Mouse (Mus musculus): ENCODE measurements around the gene Hrct1. TPM values are rescaled to one million over a fixed set of nuclear protein-coding genes. Genes with fewer than 3 reads are reported as not detected.

Gene Hrct1
- polyA plus RNA-seq (2014; fragmentation: Nextera tagmentation; extraction: Ambion mirVana): 0.18 and 0.20 TPM in 2 replicates

- H3K9me3 ChIP-seq (replicated peaks; ENCODE audit: control insufficient read depth, low read length): no peaks in the 10 kb centered on the region
- WGBS: 32% methylated on average over 3 of the region's 3 CpGs
- H3K4me1 ChIP-seq (ENCODE audit: control insufficient read depth, insufficient read depth, low read length): no peaks in the 10 kb centered on the region
- no peaks in the 10 kb centered on the region for H3K27me3 ChIP-seq (ENCODE audit: control insufficient read depth, insufficient read depth, low read length)
- no peak within 1 kb of the TSS for H3K4me3 ChIP-seq (ENCODE audit: low read depth, low read length)
- DNase-seq (ENCODE audit: low spot score): no peak
- no peak within 1 kb of the TSS for H3K9ac ChIP-seq (replicated peaks; ENCODE audit: low read length)
- no peaks in the 10 kb centered on the region for H3K36me3 ChIP-seq (replicated peaks; ENCODE audit: control insufficient read depth, insufficient read depth, low read depth, low read length)
- H3K4me2 ChIP-seq (ENCODE audit: low read depth, low read length): no peak within 1 kb of the TSS
- no peak for ATAC-seq (replicated peaks; ENCODE audit: insufficient number of reproducible peaks, low FRiP score, low TSS enrichment, low read depth)
- no peak within 1 kb of the TSS for H3K27ac ChIP-seq (replicated peaks; ENCODE audit: low read depth, low read length)
Observed at GRCm38 (mm10) chr4:43726995-43727394, at the start of gene Hrct1. TSS of gene Hrct1 (plus strand) at chr4:43727188.

- Histone ChIP-seq H3K36me3 (replicated peaks; ENCODE audit: control insufficient read depth, insufficient read depth, low read depth, low read length) (no peaks in the 10 kb centered on the region; the same call in 1 of the 2 replicates), H3K4me3 (ENCODE audit: low read depth, low read length) (no peak overlapping the region)
Observed at GRCm38 (mm10) chr4:43678541-43678940, 48.4 kb upstream of the Hrct1 start.

GRCm38 (mm10) chr4:43679416-43680043 lies 47.5 kb upstream of the Hrct1 start:
- 88% methylated on average over 7 of the region's 7 CpGs for WGBS
- H3K4me3 ChIP-seq (ENCODE audit: low read depth, low read length): no peak overlapping the region
- no peak for DNase-seq (ENCODE audit: low spot score)
- no peak overlapping the region for H3K9ac ChIP-seq (replicated peaks; ENCODE audit: low read length)
- H3K36me3 ChIP-seq (replicated peaks; ENCODE audit: control insufficient read depth, insufficient read depth, low read depth, low read length): no peaks in the 10 kb centered on the region; the same call in 1 of the 2 replicates
- H3K27me3 ChIP-seq (ENCODE audit: control insufficient read depth, insufficient read depth, low read length): no peaks in the 10 kb centered on the region
- no peak overlapping the region for H3K4me2 ChIP-seq (ENCODE audit: low read depth, low read length)
- H3K9me3 ChIP-seq (replicated peaks; ENCODE audit: control insufficient read depth, low read length): no peaks in the 10 kb centered on the region
- no peaks in the 10 kb centered on the region for H3K4me1 ChIP-seq (ENCODE audit: control insufficient read depth, insufficient read depth, low read length)
- no peak for ATAC-seq (replicated peaks; ENCODE audit: insufficient number of reproducible peaks, low FRiP score, low TSS enrichment, low read depth)
- no peak overlapping the region for H3K27ac ChIP-seq (replicated peaks; ENCODE audit: low read depth, low read length)

More at GRCm38 (mm10) chr4:43678541-43678940, 48.4 kb upstream of the Hrct1 start:
- no peak overlapping the region for H3K27ac ChIP-seq (replicated peaks; ENCODE audit: low read depth, low read length)
- ATAC-seq (replicated peaks; ENCODE audit: insufficient number of reproducible peaks, low FRiP score, low TSS enrichment, low read depth) (no peak), DNase-seq (ENCODE audit: low spot score) (no peak)
- no peak overlapping the region for H3K9ac ChIP-seq (replicated peaks; ENCODE audit: low read length)
- no peaks in the 10 kb centered on the region for H3K4me1 ChIP-seq (ENCODE audit: control insufficient read depth, insufficient read depth, low read length)
- H3K9me3 ChIP-seq (replicated peaks; ENCODE audit: control insufficient read depth, low read length): no peaks in the 10 kb centered on the region
- no peaks in the 10 kb centered on the region for H3K27me3 ChIP-seq (ENCODE audit: control insufficient read depth, insufficient read depth, low read length)
- 92% methylated on average over 6 of the region's 6 CpGs for WGBS
- no peak overlapping the region for H3K4me2 ChIP-seq (ENCODE audit: low read depth, low read length)

GRCm38 (mm10) chr4:43690021-43690420 lies 37.0 kb upstream of the Hrct1 start:
- no peaks in the 10 kb centered on the region for H3K4me1 ChIP-seq (ENCODE audit: control insufficient read depth, insufficient read depth, low read length)
- no peaks in the 10 kb centered on the region for H3K9me3 ChIP-seq (replicated peaks; ENCODE audit: control insufficient read depth, low read length)
- H3K36me3 ChIP-seq (replicated peaks; ENCODE audit: control insufficient read depth, insufficient read depth, low read depth, low read length): no peaks in the 10 kb centered on the region; the same call in 1 of the 2 replicates
- no peak overlapping the region for H3K27ac ChIP-seq (replicated peaks; ENCODE audit: low read depth, low read length)
- ATAC-seq (replicated peaks; ENCODE audit: insufficient number of reproducible peaks, low FRiP score, low TSS enrichment, low read depth): no peak
- WGBS: 95% methylated on average over 17 of the region's 17 CpGs
- no peak for DNase-seq (ENCODE audit: low spot score)
- no peaks in the 10 kb centered on the region for H3K27me3 ChIP-seq (ENCODE audit: control insufficient read depth, insufficient read depth, low read length)
- no peak overlapping the region for H3K4me3 ChIP-seq (ENCODE audit: low read depth, low read length)
- H3K9ac ChIP-seq (replicated peaks; ENCODE audit: low read length): no peak overlapping the region
- H3K4me2 ChIP-seq (ENCODE audit: low read depth, low read length): no peak overlapping the region

- H3K4me1 ChIP-seq (ENCODE audit: control insufficient read depth, insufficient read depth, low read length): no peaks in the 10 kb centered on the region
- no peak overlapping the region for H3K27ac ChIP-seq (replicated peaks; ENCODE audit: low read depth, low read length)
- H3K9ac ChIP-seq (replicated peaks; ENCODE audit: low read length): no peak overlapping the region
- H3K27me3 ChIP-seq (ENCODE audit: control insufficient read depth, insufficient read depth, low read length): no peaks in the 10 kb centered on the region
- no peak overlapping the region for H3K4me2 ChIP-seq (ENCODE audit: low read depth, low read length)
- DNase-seq (ENCODE audit: low spot score) (no peak), ATAC-seq (replicated peaks; ENCODE audit: insufficient number of reproducible peaks, low FRiP score, low TSS enrichment, low read depth) (no peak)
- no peaks in the 10 kb centered on the region for H3K9me3 ChIP-seq (replicated peaks; ENCODE audit: control insufficient read depth, low read length)
- WGBS: 82% methylated on average over 5 of the region's 5 CpGs
- H3K36me3 ChIP-seq (replicated peaks; ENCODE audit: control insufficient read depth, insufficient read depth, low read depth, low read length): no peaks in the 10 kb centered on the region; the same call in 1 of the 2 replicates
- H3K4me3 ChIP-seq (ENCODE audit: low read depth, low read length): no peak overlapping the region
Observed at GRCm38 (mm10) chr4:43691026-43691425, 36.0 kb upstream of the Hrct1 start.

- H3K27ac ChIP-seq (replicated peaks; ENCODE audit: low read depth, low read length): no peak overlapping the region
- no peaks in the 10 kb centered on the region for H3K27me3 ChIP-seq (ENCODE audit: control insufficient read depth, insufficient read depth, low read length)
- no peaks in the 10 kb centered on the region for H3K9me3 ChIP-seq (replicated peaks; ENCODE audit: control insufficient read depth, low read length)
- no peak overlapping the region for H3K4me2 ChIP-seq (ENCODE audit: low read depth, low read length)
- H3K4me1 ChIP-seq (ENCODE audit: control insufficient read depth, insufficient read depth, low read length): no peaks in the 10 kb centered on the region
- 84% methylated on average over 5 of the region's 5 CpGs for WGBS
- H3K36me3 ChIP-seq (replicated peaks; ENCODE audit: control insufficient read depth, insufficient read depth, low read depth, low read length): no peaks in the 10 kb centered on the region; the same call in 1 of the 2 replicates
- H3K4me3 ChIP-seq (ENCODE audit: low read depth, low read length): no peak overlapping the region
- ATAC-seq (replicated peaks; ENCODE audit: insufficient number of reproducible peaks, low FRiP score, low TSS enrichment, low read depth) (no peak), DNase-seq (ENCODE audit: low spot score) (no peak)
- H3K9ac ChIP-seq (replicated peaks; ENCODE audit: low read length): no peak overlapping the region
Observed at GRCm38 (mm10) chr4:43693806-43694241, 33.2 kb upstream of the Hrct1 start.

- Histone ChIP-seq H3K9ac (replicated peaks; ENCODE audit: low read length) (no peak overlapping the region), H3K4me2 (ENCODE audit: low read depth, low read length) (no peak overlapping the region), H3K4me1 (ENCODE audit: control insufficient read depth, insufficient read depth, low read length) (no peaks in the 10 kb centered on the region), H3K9me3 (replicated peaks; ENCODE audit: control insufficient read depth, low read length) (no peaks in the 10 kb centered on the region), H3K27me3 (ENCODE audit: control insufficient read depth, insufficient read depth, low read length) (no peaks in the 10 kb centered on the region), H3K27ac (replicated peaks; ENCODE audit: low read depth, low read length) (no peak overlapping the region), H3K4me3 (ENCODE audit: low read depth, low read length) (no peak overlapping the region), H3K36me3 (replicated peaks; ENCODE audit: control insufficient read depth, insufficient read depth, low read depth, low read length) (no peaks in the 10 kb centered on the region; the same call in 1 of the 2 replicates)
- WGBS: 86% methylated on average over 1 of the region's 1 CpGs
- ATAC-seq (replicated peaks; ENCODE audit: insufficient number of reproducible peaks, low FRiP score, low TSS enrichment, low read depth) (no peak), DNase-seq (ENCODE audit: low spot score) (no peak)
Observed at GRCm38 (mm10) chr4:43694439-43695248, 32.3 kb upstream of the Hrct1 start.

- DNase-seq (ENCODE audit: low spot score): no peak
- no peak for ATAC-seq (replicated peaks; ENCODE audit: insufficient number of reproducible peaks, low FRiP score, low TSS enrichment, low read depth)
Observed at GRCm38 (mm10) chr4:43695249-43695671, 31.7 kb upstream of the Hrct1 start.

More at GRCm38 (mm10) chr4:43695249-43695671, 31.7 kb upstream of the Hrct1 start:
- Histone ChIP-seq H3K27ac (replicated peaks; ENCODE audit: low read depth, low read length) (no peak overlapping the region), H3K4me3 (ENCODE audit: low read depth, low read length) (no peak overlapping the region), H3K4me2 (ENCODE audit: low read depth, low read length) (no peak overlapping the region), H3K4me1 (ENCODE audit: control insufficient read depth, insufficient read depth, low read length) (no peaks in the 10 kb centered on the region), H3K9me3 (replicated peaks; ENCODE audit: control insufficient read depth, low read length) (no peaks in the 10 kb centered on the region), H3K27me3 (ENCODE audit: control insufficient read depth, insufficient read depth, low read length) (no peaks in the 10 kb centered on the region), H3K9ac (replicated peaks; ENCODE audit: low read length) (no peak overlapping the region), H3K36me3 (replicated peaks; ENCODE audit: control insufficient read depth, insufficient read depth, low read depth, low read length) (no peaks in the 10 kb centered on the region)
- 35% methylated on average over 9 of the region's 9 CpGs for WGBS
